In genomic region chr1:39618524-39618923, GRCm38 (mm10) we compare ENCODE assay signal across 19 mouse cellular contexts. TPM values are rescaled to one million over a fixed set of nuclear protein-coding genes. Genes with fewer than 3 reads are reported as not detected.
DNase-seq lines count a peak whose midpoint lies in the region; ATAC-seq and TF ChIP-seq lines count a peak whose summit lies in the region.
"Had no signal": no experiment of that assay in that cellular context is flagged by ENCODE, and none has a peak within 500 bp of the region (broad histone marks: within the 10 kb centered on the region; RNA-seq: fewer than 3 reads in every experiment).

No protein-coding gene starts in this region.

- H3K27me3 ChIP-seq in kidney, embryonic 16.5 days (ENCODE audit: insufficient read depth, low read length) = no peaks in the 10 kb centered on the region
- H3K27me3 ChIP-seq in limb, embryonic 14.5 days (ENCODE audit: control insufficient read depth, insufficient read depth, low read length) = no peaks in the 10 kb centered on the region
- no peaks in the 10 kb centered on the region for H3K27me3 ChIP-seq in cerebellum, adult 2 months (ENCODE audit: control insufficient read depth, insufficient read depth, low read length)
- H3K27me3 ChIP-seq: CH12.LX; heart, embryonic 15.5 days had no signal

- H3K9ac ChIP-seq in kidney, embryonic 16.5 days (replicated peaks; ENCODE audit: low read length) = no peak overlapping the region
- no peak overlapping the region for H3K9ac ChIP-seq in limb, embryonic 14.5 days (ENCODE audit: low read depth, low read length, severe bottlenecking)
- H3K9ac ChIP-seq: heart, embryonic 15.5 days had no signal

- no peaks in the 10 kb centered on the region for H3K36me3 ChIP-seq in kidney, embryonic 16.5 days (ENCODE audit: insufficient read depth, low read length)
- H3K36me3 ChIP-seq in limb, embryonic 14.5 days (ENCODE audit: control insufficient read depth, insufficient read depth, low read length) = no peaks in the 10 kb centered on the region
- H3K36me3 ChIP-seq: heart, embryonic 15.5 days had no signal

- H3K4me2 ChIP-seq in kidney, embryonic 16.5 days (replicated peaks; ENCODE audit: low read depth, low read length) = 0 out of 2 replicates have a peak overlapping the region, but pooled peaks have one; percentile 6
- H3K4me2 ChIP-seq in limb, embryonic 14.5 days (replicated peaks; ENCODE audit: low read depth, low read length, severe bottlenecking) = 0 out of 2 replicates have a peak overlapping the region, but pooled peaks have one; percentile 6
- H3K4me2 ChIP-seq: heart, embryonic 15.5 days had no signal

- TF ChIP-seq CTCF in cerebellum, adult 2 months (IDR thresholded peaks at IDR 0.05; ENCODE audit: borderline replicate concordance, insufficient read depth, low read depth, low read length) = no peak

- no peak overlapping the region for H3K4me3 ChIP-seq in kidney, embryonic 16.5 days (ENCODE audit: low read length)
- no peak overlapping the region for H3K4me3 ChIP-seq in limb, embryonic 14.5 days (replicated peaks; ENCODE audit: low read length)
- H3K4me3 ChIP-seq in cerebellum, adult 2 months (replicated peaks; ENCODE audit: insufficient read depth, low read depth, low read length) = no peak overlapping the region
- H3K4me3 ChIP-seq: erythroblast, embryonic 14.5 days; heart, embryonic 15.5 days had no signal

- peaks cover 18% of the 10 kb centered on the region for H3K4me1 ChIP-seq in kidney, embryonic 16.5 days (ENCODE audit: insufficient read depth, low read length)
- H3K4me1 ChIP-seq in limb, embryonic 14.5 days (ENCODE audit: control insufficient read depth, insufficient read depth, low read length) = peaks cover 18% of the 10 kb centered on the region
- H3K4me1 ChIP-seq in cerebellum, adult 2 months (ENCODE audit: control insufficient read depth, insufficient read depth, low read length) = no peaks in the 10 kb centered on the region

- no peak overlapping the region for H3K27ac ChIP-seq in kidney, embryonic 16.5 days (ENCODE audit: low read length)
- no peak overlapping the region for H3K27ac ChIP-seq in limb, embryonic 14.5 days (replicated peaks; ENCODE audit: low read depth, low read length)
- no peak overlapping the region for H3K27ac ChIP-seq in cerebellum, adult 2 months (ENCODE audit: insufficient read depth, low read length)
- H3K27ac ChIP-seq: heart, embryonic 15.5 days; hindbrain, postnatal 0 days had no signal

- WGBS in kidney, embryonic 16.5 days = 15% methylated on average over 8 of the region's 8 CpGs
- WGBS in limb, embryonic 14.5 days = 18% methylated on average over 8 of the region's 8 CpGs
- 17% methylated on average over 8 of the region's 8 CpGs for WGBS in cerebellum, adult 2 months

- peak; percentile 64 for DNase-seq in adrenal gland, adult 2 months
- no peak for DNase-seq in adrenal gland, adult 8-10 months
- DNase-seq in kidney, postnatal 10 days = no peak
- DNase-seq in embryo, embryonic 11.5 days (ENCODE audit: low read depth, low spot score) = peak; percentile 32
- no peak for DNase-seq in limb, embryonic 14.5 days (ENCODE audit: low spot score)
- DNase-seq in cerebellum, adult 2 months = no peak
- DNase-seq in layer of hippocampus, adult 9-10 months (ENCODE audit: low spot score) = no peak
- DNase-seq: cerebellum, postnatal 10 days; left cerebral cortex, postnatal 4 days; lung, postnatal 14 days had no signal

- peaks cover 6% of the 10 kb centered on the region; the same call in 1 of the 2 replicates for H3K9me3 ChIP-seq in kidney, embryonic 16.5 days (ENCODE audit: low read length)
- 0 out of 2 replicates have a peak, but pooled peaks cover 8% of the 10 kb centered on the region for H3K9me3 ChIP-seq in limb, embryonic 14.5 days (ENCODE audit: control insufficient read depth, low read length)
- H3K9me3 ChIP-seq: heart, embryonic 15.5 days had no signal

- TF ChIP-seq POLR2A in limb, embryonic 14.5 days (IDR thresholded peaks at IDR 0.05; ENCODE audit: borderline replicate concordance, extremely low read depth, insufficient read depth, insufficient read length) = no peak
- TF ChIP-seq POLR2A in cerebellum, adult 2 months (IDR thresholded peaks at IDR 0.05; ENCODE audit: borderline replicate concordance, insufficient read depth, low read length) = no peak

- ATAC-seq in kidney, embryonic 16.5 days (ENCODE audit: low FRiP score, low TSS enrichment) = peak; percentile 71; the same call in 1 of the 2 replicates
- ATAC-seq in limb, embryonic 14.5 days (ENCODE audit: low FRiP score, low read depth) = peak; percentile 26; the same call in 1 of the 2 replicates
- ATAC-seq: forebrain, embryonic 14.5 days; hindbrain, postnatal 0 days had no signal

RNA-seq across cellular contexts. Expression of gene Creg2, which starts 32.8 kb away (rescaled TPM):
- total RNA-seq in adrenal gland, adult 2 months (2021) = under 1 TPM; 0.26 to 0.48 TPM
- polyA plus RNA-seq in adrenal gland, adult 2 months (2012; rRNA removed) = 0.03 and 0.19 TPM in 2 replicates
- total RNA-seq in adrenal gland, adult 8-10 months (2022) = under 1 TPM; 0.41 to 0.83 (median 0.55) TPM
- polyA plus RNA-seq in kidney, embryonic 16.5 days (2015; fragmentation: Nextera tagmentation; extraction: Ambion mirVana) = 0.04 and 0.08 TPM in 2 replicates
- polyA plus RNA-seq in limb, embryonic 14.5 days (2012; rRNA removed) = 0.12 and 0.14 TPM in 2 replicates
- polyA plus RNA-seq in limb, embryonic 14.5 days (2014; fragmentation: Nextera tagmentation; extraction: Ambion mirVana) = 0.08 and 0.15 TPM in 2 replicates
- polyA plus RNA-seq in cerebellum, adult 2 months (2012; rRNA removed) = 6.0 and 8.2 TPM in 2 replicates
- total RNA-seq: CH12.LX; hematopoietic stem cell, adult 5-6 weeks; megakaryocyte-erythroid progenitor cell, adult 5-6 weeks had no signal
- polyA plus RNA-seq: erythroblast, embryonic 14.5 days; liver, embryonic 16.5 days had no signal

RNA-seq across cellular contexts. Expression of gene Rnf149, which starts 41.3 kb away (rescaled TPM):
- total RNA-seq in adrenal gland, adult 2 months (2021) = 10 to 100 TPM; 39.1 to 42.5 TPM
- polyA plus RNA-seq in adrenal gland, adult 2 months (2012; rRNA removed) = 30.0 and 66.9 TPM in 2 replicates
- 10 to 100 TPM; 42.9 to 56.9 (median 49.2) TPM for total RNA-seq in adrenal gland, adult 8-10 months (2022)
- polyA plus RNA-seq in kidney, embryonic 16.5 days (2015; fragmentation: Nextera tagmentation; extraction: Ambion mirVana) = 25.8 and 32.6 TPM in 2 replicates
- polyA plus RNA-seq in limb, embryonic 14.5 days (2012; rRNA removed) = 27.6 and 29.3 TPM in 2 replicates
- 27.0 and 29.4 TPM in 2 replicates for polyA plus RNA-seq in limb, embryonic 14.5 days (2014; fragmentation: Nextera tagmentation; extraction: Ambion mirVana)
- polyA plus RNA-seq in cerebellum, adult 2 months (2012; rRNA removed) = 22.3 and 26.3 TPM in 2 replicates

Comparison
In these comparisons a context has a peak if more than half of its experiments do, and no peak if none do; other contexts are left out.
1. DNase-seq: peak in adrenal gland, adult 2 months (single experiment) and embryo, embryonic 11.5 days (single experiment); none in adrenal gland, adult 8-10 months (single experiment), kidney, postnatal 10 days (single experiment), limb, embryonic 14.5 days (single experiment), cerebellum, adult 2 months (0 of 2) and layer of hippocampus, adult 9-10 months (single experiment).